Mouse (Mus musculus) midbrain, embryonic 12.5 days (tissue): ENCODE data around the gene Grin2b. TPM values are rescaled to one million over a fixed set of nuclear protein-coding genes. Genes with fewer than 3 reads are reported as not detected.

ENCODE experiments used
- ATAC-seq: fragments of 200-750 bp; cut with Nextera tagmentation; 2 replicates; pipeline ENCODE4 v1.8.0; 2017; ENCODE audit warnings: low read depth, moderate TSS enrichment, moderate library complexity; ENCODE audit not compliant: low FRiP score
- H3K27ac ChIP-seq: fragments of 300-500 bp; sonication (generic); replicated peaks from 2 replicates; pipeline ENCODE4 v1.5.1; 2016; ENCODE audit warnings: mild to moderate bottlenecking
- H3K27me3 ChIP-seq: fragments of 300-500 bp; sonication (generic); 2 replicates; pipeline ENCODE4 v1.6.1; 2016; ENCODE audit warnings: mild to moderate bottlenecking
- H3K36me3 ChIP-seq: fragments of 300-500 bp; sonication (generic); 2 replicates; pipeline ENCODE4 v1.6.1; 2016
- H3K4me1 ChIP-seq: fragments of 300-500 bp; sonication (generic); 2 replicates; pipeline ENCODE4 v1.6.1; 2016
- H3K4me2 ChIP-seq: fragments of 300-500 bp; sonication (generic); replicated peaks from 2 replicates; pipeline ENCODE4 v1.6.1; 2016; ENCODE audit warnings: mild to moderate bottlenecking, moderate library complexity
- H3K4me3 ChIP-seq: fragments of 300-500 bp; sonication (generic); 2 replicates; pipeline ENCODE4 v1.5.1; 2016; ENCODE audit warnings: mild to moderate bottlenecking
- H3K9ac ChIP-seq: fragments of 300-500 bp; sonication (generic); replicated peaks from 2 replicates; pipeline ENCODE4 v1.6.1; 2016; ENCODE audit warnings: mild to moderate bottlenecking, moderate library complexity
- H3K9me3 ChIP-seq: fragments of 300-500 bp; sonication (generic); 2 replicates; pipeline ENCODE4 v1.6.1; 2016; ENCODE audit warnings: mild to moderate bottlenecking
- WGBS: fragments of 180-500 bp; shearing (Covaris S2); methylation state at CpG from one replicate; pipeline ENCODE4 v1.1.7; 2016; 5-methylcytosine and 5-hydroxymethylcytosine counted together
- polyA plus RNA-seq: library from polyadenylated mRNA; unstranded; fragments of >200 nt; fragmentation: Nextera tagmentation; extraction: Ambion mirVana; gene quantifications from 2 replicates; pipeline ENCODE4 v1.2.1, GENCODE M21; 2016

Grin2b gene
- polyA plus RNA-seq, 1 experiment from 2014 or later, result 10.7 TPM

DNA sequence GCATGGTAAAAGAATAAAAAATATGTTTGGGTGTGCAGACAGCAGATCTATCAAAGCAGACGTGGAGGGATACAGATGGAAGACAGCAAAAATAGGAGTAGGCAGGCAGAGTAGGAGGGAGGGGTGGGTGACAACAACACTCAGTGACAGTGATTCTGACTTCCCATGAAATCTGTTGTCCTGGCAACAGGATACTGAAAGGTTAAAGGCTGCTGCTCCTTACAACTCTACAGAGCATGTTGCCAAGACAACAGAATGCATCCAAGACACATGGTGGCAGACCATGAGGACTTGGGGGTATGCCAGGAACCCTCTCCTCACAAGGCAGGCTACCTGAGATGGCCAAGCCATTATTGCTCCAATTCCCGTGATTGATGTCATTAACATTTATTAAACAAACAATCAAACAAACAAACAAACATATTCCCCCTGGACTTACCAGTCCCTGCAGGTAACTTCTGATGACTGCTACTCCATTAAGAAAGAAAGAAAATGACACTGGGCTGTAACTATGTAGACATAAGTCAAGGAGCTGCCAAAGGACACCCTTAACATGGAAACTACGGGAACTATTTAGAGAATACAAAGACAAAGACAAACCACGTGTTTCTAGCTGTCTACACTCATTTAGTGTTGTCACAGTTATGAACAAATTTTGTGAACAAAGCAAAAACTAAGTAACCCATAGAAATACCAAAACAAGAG is 143.9 kb downstream of the Grin2b start:
- Histone ChIP-seq H3K27me3 (no peaks in the 10 kb centered on the region), H3K27ac (no peak overlapping the region), H3K36me3 (no peaks in the 10 kb centered on the region), H3K4me2 (no peak overlapping the region), H3K9me3 (no peaks in the 10 kb centered on the region), H3K4me3 (no peak overlapping the region), H3K4me1 (no peaks in the 10 kb centered on the region), H3K9ac (no peak overlapping the region)
- WGBS, result 70% methylated on average over 4 of the region's 4 CpGs
- ATAC-seq, result peak; percentile 71; the same call in 1 of the 2 replicates

DNA sequence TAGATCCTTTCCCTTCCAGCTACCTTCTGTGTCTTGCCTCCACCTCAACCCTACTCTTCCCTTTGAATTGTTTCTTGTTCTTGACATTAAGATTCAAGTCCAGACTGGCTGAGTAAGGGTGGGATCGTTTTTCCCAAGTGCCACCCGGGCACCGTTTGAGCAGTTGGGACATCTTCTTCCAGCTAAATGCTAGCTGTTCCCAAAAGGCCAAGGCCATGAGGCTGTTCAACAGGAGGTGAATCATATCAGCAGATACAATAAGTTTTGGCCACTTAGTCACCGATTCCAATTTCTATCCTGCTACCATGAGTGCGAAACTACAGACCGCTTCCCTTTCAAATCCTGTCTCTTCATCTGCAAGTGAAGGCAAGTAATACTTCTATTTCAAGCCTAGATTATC is 146.4 kb downstream of the Grin2b start:
- Histone ChIP-seq H3K4me1 (no peaks in the 10 kb centered on the region), H3K27me3 (no peaks in the 10 kb centered on the region), H3K27ac (no peak overlapping the region), H3K4me3 (no peak overlapping the region), H3K9me3 (no peaks in the 10 kb centered on the region), H3K36me3 (no peaks in the 10 kb centered on the region), H3K9ac (no peak overlapping the region), H3K4me2 (no peak overlapping the region)
- 93% methylated on average over 6 of the region's 6 CpGs for WGBS
- ATAC-seq, result no peak

DNA sequence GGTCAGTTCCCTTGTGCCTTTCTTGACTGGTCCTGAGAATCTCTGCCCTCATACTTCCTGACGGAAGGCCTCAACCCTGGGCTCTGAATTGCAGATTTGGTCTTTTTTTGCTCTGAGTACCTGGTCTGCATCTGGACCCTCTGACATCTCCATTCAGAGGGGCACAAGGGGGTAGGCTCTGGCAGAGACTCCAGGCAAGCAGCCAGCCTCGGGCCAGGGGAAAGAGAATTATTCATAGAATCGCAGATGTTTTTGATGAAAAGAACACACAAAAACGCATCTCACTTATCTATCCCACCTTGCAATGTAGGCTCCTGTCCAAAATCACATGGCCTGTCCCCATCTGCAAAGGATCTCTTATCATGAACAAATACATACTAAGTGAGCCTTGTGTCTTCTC is 147.5 kb downstream of the Grin2b start:
- Histone ChIP-seq H3K4me1 (no peaks in the 10 kb centered on the region), H3K27ac (no peak overlapping the region), H3K36me3 (no peaks in the 10 kb centered on the region), H3K27me3 (no peaks in the 10 kb centered on the region), H3K9ac (no peak overlapping the region), H3K4me2 (no peak overlapping the region), H3K9me3 (no peaks in the 10 kb centered on the region), H3K4me3 (no peak overlapping the region)
- 90% methylated on average over 4 of the region's 4 CpGs for WGBS
- no peak for ATAC-seq

DNA sequence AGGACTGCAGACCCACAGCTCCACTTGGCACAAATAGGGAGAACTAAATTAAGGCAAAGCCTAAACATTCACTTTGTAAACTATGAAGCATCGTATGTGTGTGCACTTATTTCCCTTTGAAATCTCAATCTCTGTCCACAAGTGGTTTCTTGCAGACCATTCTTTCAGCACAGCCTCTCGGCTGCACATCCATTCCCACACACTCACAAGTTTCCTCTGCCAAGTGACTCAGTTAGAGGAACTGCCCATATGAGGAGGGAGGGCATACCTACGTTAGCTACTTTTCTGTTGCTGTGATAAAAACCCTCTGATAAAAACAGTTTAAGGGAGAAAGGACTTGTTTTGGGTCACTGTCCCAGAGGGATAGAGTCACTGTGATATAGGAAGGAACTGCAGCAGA is 152.9 kb downstream of the Grin2b start:
- no peak overlapping the region for H3K4me3 ChIP-seq
- H3K9ac ChIP-seq, result no peak overlapping the region
- no peak overlapping the region for H3K4me2 ChIP-seq
- H3K27ac ChIP-seq, result no peak overlapping the region
- ATAC-seq, result no peak
- H3K4me1 ChIP-seq, result no peaks in the 10 kb centered on the region
- WGBS, result 85% methylated on average over 3 of the region's 3 CpGs
- no peaks in the 10 kb centered on the region for H3K27me3 ChIP-seq
- H3K36me3 ChIP-seq, result no peaks in the 10 kb centered on the region
- H3K9me3 ChIP-seq, result no peaks in the 10 kb centered on the region

DNA sequence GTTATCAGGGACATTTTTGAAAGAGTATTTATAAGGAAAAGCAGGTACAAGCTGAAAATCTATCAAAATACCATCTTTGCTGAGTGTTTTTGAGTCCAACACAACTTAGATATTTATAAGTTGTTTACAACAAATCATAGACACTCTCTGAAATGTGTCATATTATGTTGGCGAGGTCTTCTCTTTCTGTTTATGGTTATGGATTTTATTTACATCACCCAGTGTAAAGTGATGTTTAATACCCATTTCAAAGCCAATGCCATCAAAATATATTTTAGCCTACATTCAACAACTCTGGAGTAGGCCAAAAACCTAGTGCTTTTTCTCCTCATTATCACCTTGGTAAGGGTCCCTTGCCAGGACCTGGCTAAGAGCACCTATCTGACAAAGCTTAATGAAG is 154.3 kb downstream of the Grin2b start:
- Histone ChIP-seq H3K36me3 (no peaks in the 10 kb centered on the region), H3K27me3 (no peaks in the 10 kb centered on the region), H3K9me3 (no peaks in the 10 kb centered on the region), H3K4me1 (no peaks in the 10 kb centered on the region), H3K27ac (no peak overlapping the region), H3K9ac (no peak overlapping the region), H3K4me3 (no peak overlapping the region), H3K4me2 (no peak overlapping the region)
- WGBS, result 100% methylated on average over 1 of the region's 1 CpGs
- no peak for ATAC-seq

DNA sequence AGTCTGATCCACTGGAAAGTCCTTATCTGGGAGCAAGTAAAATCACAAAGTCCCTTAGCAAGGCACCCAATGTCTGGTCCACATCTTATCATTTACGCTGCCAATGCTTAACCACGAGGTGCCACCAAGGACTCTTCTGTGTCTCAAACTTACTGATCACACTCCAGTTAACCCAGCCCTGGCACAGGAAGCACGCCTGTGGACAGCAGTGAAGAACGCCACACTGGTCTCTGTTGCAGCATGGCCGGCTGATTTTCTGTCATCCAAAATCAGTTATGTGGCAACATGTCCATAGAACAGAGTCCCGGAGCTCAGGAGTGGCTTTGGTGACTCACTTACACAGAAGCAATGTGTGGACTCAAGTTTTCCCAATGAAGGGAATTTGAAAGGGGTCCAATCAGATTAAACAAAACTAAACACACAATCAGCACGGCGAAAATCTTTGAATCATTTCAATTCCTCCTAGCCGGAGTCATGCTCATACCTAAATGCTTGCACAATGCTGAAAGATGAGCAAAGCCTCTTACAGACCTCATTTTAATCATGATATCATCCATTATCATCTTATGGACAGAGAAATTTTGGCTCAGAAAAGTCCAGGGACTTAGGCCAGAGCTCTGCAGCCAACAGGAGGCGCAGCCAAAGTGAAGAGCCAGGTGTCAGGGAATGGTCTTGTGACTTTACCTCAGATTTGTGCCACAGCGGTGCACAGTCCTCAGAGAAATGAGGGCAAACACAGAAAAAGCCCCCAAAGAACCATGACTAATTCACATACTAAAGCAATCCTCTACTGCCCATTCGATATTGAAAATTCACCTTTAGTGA is 159.5 kb downstream of the Grin2b start:
- H3K27ac ChIP-seq, result no peak overlapping the region
- no peak overlapping the region for H3K9ac ChIP-seq
- H3K4me1 ChIP-seq, result peaks cover 15% of the 10 kb centered on the region
- no peak for ATAC-seq
- no peak overlapping the region for H3K4me2 ChIP-seq
- no peak overlapping the region for H3K4me3 ChIP-seq
- no peaks in the 10 kb centered on the region for H3K9me3 ChIP-seq
- no peaks in the 10 kb centered on the region for H3K27me3 ChIP-seq
- WGBS, result 91% methylated on average over 12 of the region's 12 CpGs
- H3K36me3 ChIP-seq, result no peaks in the 10 kb centered on the region

DNA sequence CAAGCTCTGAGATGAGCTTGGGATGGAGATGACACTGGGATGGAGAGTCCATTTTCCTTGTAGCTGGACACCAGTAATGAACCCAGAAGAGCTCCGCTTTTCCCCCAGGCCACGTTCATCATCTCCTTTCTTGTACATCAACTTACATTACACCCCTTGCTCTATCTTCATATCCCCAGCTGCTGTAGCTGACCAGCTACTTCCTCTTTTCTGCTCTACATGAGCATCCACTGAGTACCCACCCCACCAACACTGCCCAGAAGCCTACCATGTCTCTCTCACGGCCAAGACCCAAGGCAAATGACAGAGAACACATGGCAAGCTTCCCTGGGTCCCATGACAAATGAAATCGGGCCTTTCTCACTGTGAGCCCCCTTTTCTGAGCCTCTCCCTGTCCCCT is 161.8 kb downstream of the Grin2b start:
- Histone ChIP-seq H3K9ac (no peak overlapping the region), H3K4me1 (peaks cover 15% of the 10 kb centered on the region), H3K4me2 (no peak overlapping the region), H3K36me3 (no peaks in the 10 kb centered on the region), H3K27me3 (no peaks in the 10 kb centered on the region), H3K27ac (no peak overlapping the region), H3K9me3 (no peaks in the 10 kb centered on the region), H3K4me3 (no peak overlapping the region)
- no peak for ATAC-seq
- WGBS, result 91% methylated on average over 4 of the region's 4 CpGs

DNA sequence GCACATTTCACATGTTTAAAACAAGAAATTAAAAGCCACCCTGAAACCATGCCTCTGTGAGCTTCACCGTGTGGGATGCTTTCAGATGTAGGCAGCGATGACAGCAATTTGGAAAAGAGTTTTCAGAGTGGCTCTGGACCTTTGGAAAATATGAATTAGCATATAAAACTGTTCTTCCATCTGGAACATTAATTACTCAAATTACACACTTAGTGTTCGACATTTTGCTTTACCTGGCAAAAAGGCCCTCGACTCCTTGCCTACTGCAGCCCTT is 162.3 kb downstream of the Grin2b start:
- Histone ChIP-seq H3K36me3 (no peaks in the 10 kb centered on the region), H3K9ac (no peak overlapping the region), H3K27ac (no peak overlapping the region), H3K4me3 (no peak overlapping the region), H3K27me3 (no peaks in the 10 kb centered on the region), H3K4me1 (peaks cover 15% of the 10 kb centered on the region), H3K9me3 (no peaks in the 10 kb centered on the region), H3K4me2 (no peak overlapping the region)
- WGBS, result 94% methylated on average over 4 of the region's 4 CpGs
- no peak for ATAC-seq

DNA sequence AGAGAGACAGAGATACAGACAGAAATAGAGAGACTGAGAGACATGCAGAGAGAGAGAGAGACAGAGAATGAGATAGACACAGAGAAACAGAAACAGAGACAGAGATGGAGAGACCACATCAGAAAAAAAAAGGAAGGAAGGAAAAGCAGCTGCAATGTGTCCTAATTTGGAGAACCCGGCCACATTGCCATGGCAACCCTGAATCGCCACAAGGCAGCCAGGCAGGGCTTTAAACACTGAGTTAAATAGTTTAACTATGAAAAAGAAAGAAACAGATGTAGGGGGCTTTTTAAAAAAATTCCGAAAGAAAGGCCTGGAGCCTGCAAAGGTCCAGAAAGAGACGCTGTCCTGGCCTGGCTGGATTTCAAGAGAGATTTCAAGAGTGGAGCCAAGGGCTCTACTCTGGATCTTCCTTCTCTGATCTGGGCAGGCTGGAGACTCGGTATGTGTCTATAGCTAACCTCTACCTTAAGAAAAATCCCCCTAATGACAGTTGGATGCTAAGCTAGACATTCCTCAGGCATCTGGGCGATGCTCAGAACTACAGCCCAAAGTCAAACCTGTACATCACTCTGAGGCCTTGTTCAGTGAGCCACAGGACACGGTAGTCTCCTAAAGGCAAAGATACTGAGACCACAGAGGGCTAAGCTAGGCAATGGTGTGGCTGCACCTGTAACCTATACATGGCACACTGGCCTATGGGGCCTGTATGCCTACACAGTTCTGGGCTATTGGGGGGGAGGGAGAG is 162.8 kb downstream of the Grin2b start:
- ATAC-seq, result peak; percentile 49
- Histone ChIP-seq H3K36me3 (no peaks in the 10 kb centered on the region), H3K9me3 (no peaks in the 10 kb centered on the region), H3K27ac (no peak overlapping the region), H3K4me3 (no peak overlapping the region), H3K27me3 (no peaks in the 10 kb centered on the region), H3K9ac (no peak overlapping the region), H3K4me1 (peaks cover 15% of the 10 kb centered on the region), H3K4me2 (no peak overlapping the region)
- 21% methylated on average over 7 of the region's 7 CpGs for WGBS

DNA sequence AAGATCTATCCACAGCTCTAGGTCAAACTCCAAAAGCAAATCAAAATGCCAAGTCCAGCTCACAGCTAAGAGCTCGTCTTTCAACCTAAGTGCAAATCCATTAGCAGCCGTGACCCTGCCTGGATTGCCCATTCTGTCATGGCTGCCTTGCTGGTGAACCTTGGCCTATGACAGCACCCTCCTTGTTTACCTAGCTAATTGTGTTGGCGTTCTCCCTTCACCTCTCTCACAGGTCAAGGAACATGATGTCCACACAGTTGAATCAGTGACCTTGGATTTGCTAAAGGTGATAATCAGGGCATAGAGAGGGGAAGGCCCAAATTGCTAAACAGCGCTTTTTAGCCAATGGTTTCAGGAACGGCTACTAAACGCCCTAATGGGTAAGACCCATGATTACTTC is 165.2 kb downstream of the Grin2b start:
- Histone ChIP-seq H3K4me1 (peaks cover 15% of the 10 kb centered on the region), H3K4me3 (no peak overlapping the region), H3K36me3 (no peaks in the 10 kb centered on the region), H3K4me2 (no peak overlapping the region), H3K27me3 (no peaks in the 10 kb centered on the region), H3K27ac (no peak overlapping the region), H3K9ac (no peak overlapping the region), H3K9me3 (no peaks in the 10 kb centered on the region)
- WGBS, result 80% methylated on average over 6 of the region's 6 CpGs
- no peak for ATAC-seq

DNA sequence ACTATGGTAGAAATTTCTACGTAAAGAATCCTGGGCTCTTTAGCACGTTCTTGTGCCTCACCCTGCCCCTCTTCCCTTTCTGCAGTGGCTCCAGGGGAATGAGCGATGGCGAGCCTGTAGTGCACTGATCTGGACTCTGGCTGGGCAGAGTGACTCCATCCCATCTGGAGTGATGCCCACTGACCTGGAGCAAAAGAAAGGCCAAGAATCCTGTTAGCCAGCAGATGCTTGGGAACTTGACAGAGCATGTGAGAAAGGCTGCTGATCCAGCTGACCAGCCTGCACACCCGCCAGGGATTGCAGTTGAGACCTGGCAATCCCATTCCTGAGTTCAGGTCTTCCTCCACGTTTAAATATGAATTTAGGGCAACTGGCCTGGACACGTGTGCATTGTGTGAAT is 178.6 kb downstream of the Grin2b start:
- 58% methylated on average over 7 of the region's 7 CpGs for WGBS
- ATAC-seq, result no peak
- 0 out of 2 replicates have a peak, but pooled peaks cover 6% of the 10 kb centered on the region for H3K4me1 ChIP-seq

DNA sequence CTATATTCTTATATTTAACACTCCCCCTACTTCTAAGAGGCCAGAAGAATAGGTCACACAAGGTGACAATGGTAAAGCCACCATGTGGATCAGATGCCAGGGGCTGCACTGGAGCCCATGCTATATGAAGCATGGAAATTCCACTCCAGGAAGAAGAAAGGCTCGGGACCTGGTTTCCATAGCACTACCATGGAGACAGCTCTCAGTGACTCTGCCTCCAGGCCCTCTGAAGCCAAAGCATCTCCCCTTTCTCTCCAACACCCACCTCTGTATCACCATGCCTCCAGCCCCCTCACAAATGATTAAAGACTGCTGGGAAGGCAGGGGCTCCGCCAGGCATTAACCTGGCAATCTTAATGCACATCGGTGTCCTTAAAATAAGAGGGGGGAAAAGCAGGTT is 179.4 kb downstream of the Grin2b start:
- no peak for ATAC-seq
- peaks cover 6% of the 10 kb centered on the region; the same call in 1 of the 2 replicates for H3K9me3 ChIP-seq
- no peak overlapping the region for H3K27ac ChIP-seq
- H3K4me1 ChIP-seq, result 0 out of 2 replicates have a peak, but pooled peaks cover 6% of the 10 kb centered on the region
- no peak overlapping the region for H3K4me3 ChIP-seq
- H3K9ac ChIP-seq, result no peak overlapping the region
- H3K4me2 ChIP-seq, result no peak overlapping the region
- no peaks in the 10 kb centered on the region for H3K36me3 ChIP-seq
- WGBS, result 49% methylated on average over 3 of the region's 3 CpGs
- H3K27me3 ChIP-seq, result no peaks in the 10 kb centered on the region

More for the DNA sequence above, 178.6 kb downstream of the Grin2b start:
- H3K4me3 ChIP-seq, result no peak overlapping the region
- H3K9ac ChIP-seq, result no peak overlapping the region
- peaks cover 6% of the 10 kb centered on the region; the same call in 1 of the 2 replicates for H3K9me3 ChIP-seq
- H3K4me2 ChIP-seq, result no peak overlapping the region
- no peaks in the 10 kb centered on the region for H3K27me3 ChIP-seq
- no peaks in the 10 kb centered on the region for H3K36me3 ChIP-seq
- no peak overlapping the region for H3K27ac ChIP-seq
